Mouse (Mus musculus): ENCODE results near the gene Rprd1b.

Gene Rprd1b

DNA sequence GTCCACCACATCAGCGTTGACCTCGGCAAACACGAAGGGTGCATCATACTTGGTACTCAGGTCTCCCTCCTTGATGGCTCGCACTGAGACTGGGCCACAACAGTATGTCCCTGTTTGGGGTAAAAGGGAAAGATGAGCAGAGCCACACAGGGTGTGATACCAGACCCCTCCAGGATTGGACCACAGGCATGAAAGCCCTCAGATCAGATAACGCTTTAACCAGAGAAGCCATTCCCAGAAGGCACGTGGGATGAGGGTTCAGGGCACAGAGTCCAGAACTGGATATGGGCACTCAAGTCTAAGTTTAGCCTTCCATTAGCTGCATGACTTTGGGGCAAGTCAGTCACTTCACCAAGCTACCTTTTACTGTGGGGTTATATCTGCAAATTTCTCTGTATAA lies 98.9 kb downstream of the Rprd1b start:
- DNase-seq (ENCODE audit: low spot score) = no peak

DNA sequence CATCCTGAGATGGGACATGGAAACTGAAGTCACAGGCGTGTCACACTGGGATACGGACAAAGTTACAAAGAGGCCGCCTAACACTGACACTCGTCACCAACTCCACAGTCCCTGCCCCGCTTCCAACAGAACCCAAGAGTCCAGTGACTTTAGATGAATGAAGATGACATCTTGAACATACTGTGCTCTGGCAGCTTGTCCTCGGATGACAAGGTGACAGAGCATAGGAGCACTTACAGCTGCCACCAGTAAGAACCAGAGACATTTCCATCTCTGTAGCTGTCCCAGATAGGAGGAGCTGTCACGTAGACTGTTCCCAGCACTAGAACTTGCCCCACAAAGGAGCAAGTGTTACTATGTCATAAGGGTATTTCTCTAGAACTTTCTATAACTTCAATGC lies 99.6 kb downstream of the Rprd1b start:
- no peak for DNase-seq (ENCODE audit: low spot score)

DNA sequence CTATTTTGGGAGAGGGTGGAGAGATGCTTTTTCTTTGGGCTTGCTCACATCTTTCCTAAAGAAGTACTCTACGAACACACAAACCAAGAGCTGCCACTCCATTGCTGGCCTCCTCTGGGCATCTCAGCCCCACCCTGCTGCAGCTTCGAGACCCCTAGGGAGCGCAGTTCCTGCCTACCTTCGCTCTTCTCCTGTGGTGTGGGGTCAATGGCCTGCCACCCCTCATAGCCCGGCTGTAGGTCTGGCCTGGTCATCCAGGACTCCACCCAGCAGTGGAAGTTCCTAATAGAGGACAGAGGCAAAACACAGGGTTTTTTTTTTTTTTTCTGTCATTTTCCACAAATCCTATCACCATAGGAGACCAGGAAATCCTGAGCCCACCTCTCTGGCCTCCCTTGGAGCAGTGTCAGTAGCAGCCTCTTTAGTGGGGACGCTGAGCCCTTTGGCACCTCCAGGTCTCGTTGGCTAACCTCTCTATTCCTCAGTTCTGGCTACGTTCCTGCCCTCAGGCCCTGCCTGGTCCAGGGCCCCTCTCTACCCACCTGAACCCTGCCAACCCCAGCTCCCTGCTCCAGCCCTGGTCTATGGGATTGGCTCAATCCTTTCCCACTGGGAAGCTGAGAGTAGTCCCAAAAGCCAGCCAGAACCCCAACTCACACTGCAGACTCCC lies 100.3 kb downstream of the Rprd1b start:
- DNase-seq (ENCODE audit: low spot score) = no peak

DNA sequence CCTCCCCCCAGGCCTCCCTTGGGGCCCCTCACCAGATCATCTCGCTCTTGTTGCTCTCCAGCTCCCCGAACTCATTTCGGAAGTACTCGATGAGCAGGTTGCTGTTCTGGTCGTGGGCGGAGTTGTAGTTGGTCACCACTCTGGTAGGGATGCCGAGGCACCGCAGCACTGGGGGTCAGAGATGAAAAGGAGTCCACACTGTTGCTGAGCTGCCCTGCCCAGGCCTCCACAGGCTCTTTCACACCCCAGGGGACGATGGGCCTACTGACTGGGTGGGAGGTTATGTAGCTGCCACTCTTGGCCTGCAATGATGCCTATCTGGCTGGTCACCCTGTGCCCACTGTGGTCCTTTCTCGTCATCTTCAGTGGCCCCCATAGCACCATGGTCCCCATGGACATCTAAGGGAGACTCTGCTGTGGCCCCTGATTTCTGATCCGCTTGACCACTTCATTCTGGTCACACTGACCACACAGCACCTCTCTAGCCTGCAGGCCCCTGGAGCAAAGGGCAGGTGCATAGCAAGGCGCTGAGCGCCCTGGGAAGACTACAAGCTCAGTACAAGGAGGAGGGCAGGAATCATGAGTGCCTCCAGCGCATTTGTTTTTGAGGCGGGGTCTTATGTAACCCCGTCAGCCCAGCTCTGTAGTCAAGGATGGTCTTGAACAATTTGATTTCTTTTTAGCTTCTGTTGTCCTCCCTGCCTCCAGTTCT lies 101.2 kb downstream of the Rprd1b start:
- no peak for DNase-seq (ENCODE audit: low spot score)

DNA sequence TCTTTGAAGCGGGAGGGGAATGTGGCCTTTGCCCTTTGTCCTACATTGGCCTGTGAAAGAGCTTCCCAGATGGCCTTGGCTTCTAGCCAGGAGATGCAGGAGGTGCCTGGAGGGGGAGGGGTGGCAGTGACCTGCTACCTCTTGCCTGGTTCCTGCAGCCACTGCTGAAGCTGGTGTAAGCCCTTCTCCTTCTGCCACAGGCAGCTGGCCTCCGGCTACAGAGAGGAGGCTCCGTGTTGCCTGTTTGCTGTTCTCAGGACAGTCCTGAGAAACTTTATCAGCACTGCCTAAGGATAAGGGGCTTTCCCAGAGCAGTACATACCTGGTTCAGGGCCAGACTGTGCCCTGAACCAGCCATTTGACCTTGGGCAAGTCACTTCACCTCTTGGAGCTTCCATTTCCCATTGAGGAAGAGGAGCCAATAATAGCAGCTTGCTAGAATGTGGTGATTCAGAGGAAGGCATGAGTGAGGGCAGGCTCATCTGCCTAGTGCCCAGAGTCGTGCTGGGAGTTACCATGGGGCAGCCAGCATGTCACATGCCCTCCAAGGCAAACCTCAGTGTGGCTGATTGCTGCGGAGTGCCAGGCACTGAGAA lies 102.2 kb downstream of the Rprd1b start:
- no peak for DNase-seq (ENCODE audit: low spot score)

DNA sequence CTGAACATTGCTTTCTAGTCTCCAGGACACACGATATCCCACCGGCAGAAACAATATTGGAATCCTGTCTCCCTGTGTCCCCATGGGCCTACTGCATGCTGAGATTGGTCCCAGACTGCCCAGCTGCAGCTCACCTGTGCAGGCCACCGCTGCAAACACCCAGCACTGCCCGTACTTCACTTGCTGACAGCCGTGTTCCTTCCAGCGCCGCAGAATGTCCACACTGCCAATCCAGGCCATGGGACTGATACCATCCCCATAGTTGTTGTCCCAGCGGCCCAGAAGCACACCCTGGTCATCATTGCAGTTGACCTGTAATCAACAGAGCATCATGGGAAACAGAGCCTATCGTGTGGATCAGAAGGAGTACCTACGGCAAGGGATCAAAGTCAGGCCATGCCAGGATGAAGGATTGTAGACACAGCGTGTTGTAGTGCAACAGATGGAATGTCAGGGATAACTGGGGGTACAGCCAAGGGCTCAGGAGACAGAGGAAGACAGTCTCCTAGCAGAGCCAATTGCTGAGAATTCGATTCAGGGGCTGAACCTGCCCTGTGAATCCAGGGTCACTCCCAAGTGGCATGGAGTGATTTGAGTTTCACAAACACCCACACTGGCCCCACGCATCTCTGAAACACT lies 103.0 kb downstream of the Rprd1b start:
- no peak for DNase-seq (ENCODE audit: low spot score)

DNA sequence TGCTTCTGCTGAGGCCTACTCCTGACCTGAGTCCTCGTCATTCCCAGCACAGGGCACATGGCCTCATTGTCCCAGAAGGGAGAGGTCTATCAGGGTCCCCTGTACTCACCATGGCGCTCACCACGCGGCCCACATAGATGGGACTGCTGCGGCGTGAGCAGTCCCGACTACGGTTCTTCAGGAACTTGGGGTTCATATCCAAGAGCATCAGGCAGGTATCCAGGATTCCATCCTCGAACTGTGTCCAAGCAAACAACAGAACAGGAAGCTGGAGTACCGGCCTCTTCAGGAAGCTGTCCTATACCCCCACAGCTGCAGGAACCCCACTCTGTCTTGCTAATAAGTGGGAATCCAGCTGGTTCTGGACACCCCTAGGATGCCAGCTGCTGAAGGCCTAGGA lies 104.0 kb downstream of the Rprd1b start:
- DNase-seq (ENCODE audit: low spot score) = no peak

DNA sequence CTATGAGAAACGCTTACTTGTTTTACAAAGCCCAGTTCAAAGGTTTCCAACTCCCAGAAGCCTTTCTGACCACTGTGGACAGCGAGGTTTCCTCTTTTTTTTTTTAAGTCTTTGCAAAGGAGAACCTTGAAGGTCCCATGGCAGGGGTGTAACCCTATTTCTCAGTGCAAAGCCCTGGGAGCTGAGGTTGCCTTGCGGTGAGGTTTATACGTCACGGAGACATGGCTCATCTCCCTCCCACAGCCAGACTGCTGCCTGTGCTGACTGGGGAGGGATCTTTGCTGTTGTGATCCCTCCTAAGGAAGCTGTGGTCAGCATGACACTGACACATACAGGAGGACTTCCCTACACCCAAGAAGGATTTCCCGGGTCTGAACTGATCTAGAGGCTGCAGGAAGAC lies 104.8 kb downstream of the Rprd1b start:
- DNase-seq (ENCODE audit: low spot score) = no peak

DNA sequence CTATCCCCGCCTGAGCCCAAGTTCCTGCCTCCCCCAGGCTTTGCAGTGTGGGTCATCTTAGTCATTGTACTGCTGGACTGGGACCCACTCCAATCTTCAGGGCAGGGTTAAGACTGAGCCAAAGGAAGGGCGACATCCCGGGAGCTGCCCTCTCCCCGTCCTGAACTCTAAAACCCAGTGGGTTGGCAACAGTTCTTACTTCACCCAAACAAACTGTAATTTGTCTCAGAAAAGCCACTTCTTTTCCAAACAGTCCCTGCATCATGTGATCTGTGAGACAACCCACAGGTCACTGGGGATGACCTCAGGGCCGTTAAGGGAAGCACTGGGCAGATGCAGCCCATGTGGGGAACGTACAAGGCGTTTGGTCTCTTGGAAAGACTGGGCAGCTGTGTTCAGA lies 107.9 kb downstream of the Rprd1b start:
- DNase-seq (ENCODE audit: low spot score) = no peak

DNA sequence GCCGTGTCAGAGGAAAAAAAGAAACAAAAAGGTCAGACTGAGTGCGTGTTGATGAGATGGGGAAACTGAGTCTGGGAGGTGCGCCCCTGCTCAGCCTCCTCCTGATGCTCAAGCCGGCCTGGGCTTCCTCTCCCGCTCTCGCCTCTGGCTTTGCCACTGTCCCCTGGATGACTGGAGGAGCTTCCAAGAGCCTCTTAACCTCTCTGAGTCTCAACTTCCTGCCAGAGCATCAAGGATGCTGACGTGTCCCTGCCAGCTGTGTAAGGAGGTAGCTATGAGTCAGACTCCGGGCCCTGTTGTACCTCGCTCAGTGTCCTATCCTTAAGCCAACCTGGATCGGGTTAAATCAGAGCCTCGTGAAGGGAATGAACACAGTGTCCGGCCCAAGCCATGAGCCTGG lies 109.5 kb downstream of the Rprd1b start:
- DNase-seq (ENCODE audit: low spot score) = no peak

DNA sequence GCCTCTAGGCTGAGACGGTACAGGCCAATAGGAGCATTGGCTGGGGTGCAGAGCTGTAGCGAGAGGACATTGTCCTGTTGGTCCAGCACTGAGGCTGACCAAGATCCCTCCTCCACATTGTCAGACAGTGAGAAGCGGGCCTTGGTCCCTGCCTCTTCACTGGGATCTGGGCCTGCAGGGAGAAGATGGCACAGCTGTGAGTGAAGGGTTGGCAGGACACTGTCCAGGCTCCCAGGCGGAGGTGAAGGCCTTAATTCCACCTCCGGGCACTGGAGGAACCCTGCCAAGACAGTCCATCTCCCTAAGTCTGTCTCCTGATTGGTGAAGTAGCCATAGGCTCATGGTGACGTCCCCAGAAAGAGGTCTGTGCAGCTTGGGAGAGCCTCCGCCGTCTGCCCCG lies 110.5 kb downstream of the Rprd1b start:
- no peak for DNase-seq (ENCODE audit: low spot score)

DNA sequence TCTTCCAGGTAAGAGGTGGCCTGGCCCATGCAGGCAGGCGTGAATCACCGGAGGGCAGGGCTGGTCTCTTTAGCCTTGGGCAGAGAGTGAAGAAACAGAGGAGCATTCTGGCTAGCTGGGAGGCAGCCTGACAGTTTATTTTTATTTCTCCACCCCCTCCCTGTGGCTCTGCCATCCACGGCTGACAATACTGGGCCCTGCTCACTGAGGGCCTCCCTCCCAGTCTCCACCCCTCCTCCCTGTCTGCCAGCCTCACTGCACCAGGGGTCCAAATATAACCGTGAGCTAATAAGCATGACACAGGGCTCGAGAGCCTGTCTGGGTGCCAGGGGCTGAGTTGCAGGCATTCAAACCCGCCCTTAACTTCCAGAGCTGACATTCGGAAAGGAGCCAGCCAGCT lies 111.3 kb downstream of the Rprd1b start:
- DNase-seq (ENCODE audit: low spot score) = peak; percentile 35

DNA sequence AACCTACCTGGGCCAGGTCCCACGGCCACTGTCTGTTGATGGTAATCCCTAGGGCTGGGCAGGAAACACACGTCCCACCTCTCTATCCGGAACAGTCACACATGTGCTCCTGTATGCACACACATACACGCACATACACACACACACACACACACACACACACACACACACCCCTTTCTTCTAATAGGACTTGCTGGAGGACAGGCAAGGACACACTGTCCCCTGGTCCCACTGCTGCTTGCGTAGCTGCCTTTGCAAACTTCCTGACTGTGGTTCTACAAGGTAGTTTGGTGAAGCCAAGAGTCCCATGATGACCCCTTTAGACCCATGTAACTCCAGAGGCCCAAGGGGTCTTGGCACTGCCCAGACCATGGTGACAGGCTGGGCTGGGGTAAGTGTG lies 112.4 kb downstream of the Rprd1b start:
- DNase-seq (ENCODE audit: low spot score) = no peak

DNA sequence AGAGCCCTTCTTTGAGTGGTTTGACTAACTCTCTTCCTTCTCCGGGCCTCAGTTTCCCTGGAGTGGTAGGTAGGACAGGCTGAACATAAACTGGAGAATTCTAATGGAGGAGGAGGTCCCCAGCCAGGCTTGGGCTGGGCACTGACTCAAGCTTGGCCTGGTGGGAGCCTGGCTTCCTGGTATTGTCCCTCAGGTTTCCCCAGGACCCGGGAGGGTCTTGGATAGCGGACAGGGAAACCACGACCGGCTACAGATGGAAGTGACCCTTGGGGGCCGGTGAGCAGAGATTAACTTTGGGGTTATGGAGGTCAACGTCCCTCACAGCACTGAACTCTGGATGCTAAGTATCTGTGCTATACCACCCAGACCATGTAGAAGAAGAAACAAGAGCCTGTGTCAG lies 113.0 kb downstream of the Rprd1b start:
- DNase-seq (ENCODE audit: low spot score) = no peak

DNA sequence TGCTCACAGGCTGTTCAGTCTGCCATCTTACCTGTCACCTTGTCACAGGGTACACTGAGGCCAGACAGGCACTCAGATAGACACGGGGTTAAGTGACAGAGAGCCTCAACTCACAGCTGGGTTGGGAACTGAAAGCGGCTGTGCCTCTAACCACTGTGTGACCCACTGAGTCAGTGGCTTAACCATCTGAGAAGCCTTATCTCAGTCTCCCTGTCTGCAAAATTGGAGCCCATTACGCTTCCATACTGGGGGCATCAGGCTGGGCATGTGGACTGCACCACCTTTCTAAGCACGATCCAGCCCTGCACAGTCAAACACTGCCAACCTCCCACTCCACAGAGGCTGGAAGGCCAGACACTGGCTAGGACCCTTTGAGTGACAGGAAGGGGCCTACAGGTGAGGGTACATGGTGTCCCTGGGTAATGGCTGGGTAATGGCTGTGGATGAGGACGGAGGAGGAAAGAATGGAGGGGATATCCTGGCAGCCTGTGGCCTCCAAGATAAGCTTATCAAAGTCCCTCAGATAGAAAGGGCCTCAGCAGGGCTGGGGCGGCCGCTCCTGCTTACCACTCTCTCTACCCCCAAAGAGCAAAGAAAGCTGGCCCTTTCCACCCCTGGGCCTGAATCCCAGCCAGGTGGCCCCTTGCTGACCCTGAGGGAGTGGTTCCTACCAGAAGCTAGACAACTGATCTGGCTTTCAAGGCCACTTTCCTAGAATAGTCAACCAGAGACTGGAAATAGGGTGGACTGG lies 113.6 kb downstream of the Rprd1b start:
- no peak for DNase-seq (ENCODE audit: low spot score)

DNA sequence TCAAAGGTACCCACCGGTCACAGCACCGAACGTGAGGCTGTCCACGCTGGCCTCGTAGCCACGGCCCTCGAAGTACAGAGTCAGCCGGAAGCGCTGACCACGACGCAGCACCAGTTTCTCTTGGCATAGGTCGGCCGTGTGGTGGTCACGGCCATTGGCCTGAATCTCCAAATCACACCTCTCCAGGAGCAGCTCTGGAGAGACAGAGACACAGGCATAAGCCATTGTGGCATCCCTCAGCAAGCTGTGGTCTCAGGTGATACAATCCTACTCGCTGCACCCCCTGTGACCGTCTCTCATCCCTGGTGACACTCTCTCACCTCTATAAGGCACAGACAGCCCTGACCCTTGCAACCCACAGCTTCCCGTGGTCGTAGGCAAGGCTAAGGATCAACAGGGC lies 114.7 kb downstream of the Rprd1b start:
- DNase-seq (ENCODE audit: low spot score) = no peak

DNA sequence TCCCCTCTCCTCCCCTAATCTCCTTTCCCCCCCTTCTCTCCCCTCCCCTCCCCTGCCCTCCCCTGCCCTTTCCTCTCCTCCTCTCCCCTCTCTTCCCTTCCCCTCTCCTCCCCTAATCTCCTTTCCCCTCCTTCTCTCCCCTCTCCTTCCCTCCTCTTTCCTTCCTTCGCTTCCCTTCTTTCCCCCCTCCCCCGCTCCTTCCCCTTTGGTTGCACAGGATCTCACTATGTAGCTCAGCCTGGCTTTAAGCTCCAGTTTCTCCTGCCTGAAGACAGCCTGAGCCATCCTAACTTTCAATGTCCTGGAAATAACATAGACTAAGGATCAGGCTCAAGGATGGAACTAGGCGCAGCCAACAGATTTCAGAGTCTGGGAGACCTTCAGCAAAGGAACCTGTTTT lies 115.5 kb downstream of the Rprd1b start:
- DNase-seq (ENCODE audit: low spot score) = no peak

DNA sequence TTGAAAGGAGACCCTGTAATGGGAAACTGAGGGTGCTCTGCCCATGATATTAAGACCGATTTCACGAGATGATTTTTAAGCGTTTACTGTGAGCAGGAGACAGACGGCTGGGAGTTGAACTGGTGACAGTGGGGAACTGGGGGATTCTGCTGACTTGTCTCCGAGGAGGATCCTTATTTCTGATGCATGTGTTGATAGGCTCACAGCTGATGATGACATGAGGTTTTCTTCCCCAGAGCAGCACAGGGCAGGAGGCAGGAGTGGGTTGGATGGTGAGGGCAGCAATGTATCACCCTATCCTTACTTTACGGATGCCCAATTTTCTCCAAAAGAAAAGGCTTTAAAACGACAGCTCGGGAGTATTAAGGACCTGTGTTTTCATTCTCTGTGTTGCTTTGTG lies 116.0 kb downstream of the Rprd1b start:
- DNase-seq (ENCODE audit: low spot score) = no peak

DNA sequence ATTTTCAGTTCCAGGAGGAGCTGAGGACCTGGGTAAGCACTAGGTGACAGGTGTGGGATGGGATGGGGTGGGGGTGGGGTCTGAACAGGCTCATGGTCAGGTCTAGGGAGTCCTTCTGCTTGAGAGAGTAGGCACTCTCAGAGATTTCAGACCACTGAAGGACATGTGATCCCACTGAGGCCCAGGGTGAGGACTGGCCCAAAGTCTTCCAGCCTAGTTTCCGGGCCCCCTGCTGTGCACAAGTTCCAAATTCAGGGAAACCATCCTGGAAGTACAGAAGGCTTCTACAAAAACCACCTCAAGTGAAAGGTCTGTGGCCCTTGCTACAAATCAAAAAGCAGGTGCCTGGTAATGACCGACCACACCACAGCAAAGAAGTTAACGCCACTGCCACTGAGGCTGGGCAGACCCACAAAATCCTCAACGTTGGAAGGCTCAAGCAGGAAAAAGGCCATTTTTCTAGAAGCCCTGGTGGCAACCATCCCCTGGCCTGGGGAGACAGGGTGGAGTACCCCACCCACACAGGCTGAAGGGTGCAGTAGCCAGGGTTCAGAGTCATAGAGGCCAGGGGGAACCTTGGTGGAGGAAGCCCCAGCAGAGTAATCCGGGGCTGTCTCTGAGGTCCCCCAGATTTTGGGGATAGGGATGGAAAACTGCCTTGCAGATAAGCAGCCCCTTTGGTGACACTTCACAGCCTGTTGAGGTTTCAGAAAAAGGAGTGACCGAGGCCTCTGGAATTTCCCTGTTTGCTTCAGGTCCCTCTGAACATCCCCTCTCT lies 116.6 kb downstream of the Rprd1b start:
- no peak for DNase-seq (ENCODE audit: low spot score)

DNA sequence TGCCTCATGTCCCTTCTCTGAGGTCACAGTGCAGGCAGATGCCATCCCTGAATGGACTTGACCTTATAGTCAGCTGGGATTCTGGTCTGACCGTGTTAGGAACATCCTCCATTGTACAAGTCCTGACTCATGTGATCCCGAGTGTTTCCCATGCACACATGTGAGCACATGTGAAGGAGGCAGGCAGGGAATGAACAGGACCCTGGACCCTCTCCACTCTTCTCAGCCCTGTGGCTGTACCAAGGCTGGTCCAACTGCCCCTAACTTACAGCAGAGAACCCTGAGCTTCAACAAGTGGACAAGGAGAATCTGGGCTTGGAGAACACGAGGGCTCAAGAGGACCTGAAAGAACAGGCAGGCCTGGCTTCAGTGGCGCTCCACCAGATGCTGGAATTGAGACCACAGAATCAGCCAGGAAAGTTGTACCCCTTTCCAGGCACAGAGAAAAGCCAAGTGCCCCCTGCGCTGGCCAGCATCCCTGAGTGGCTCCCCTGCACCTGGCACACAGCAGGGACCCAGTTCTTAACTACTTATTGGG lies 117.3 kb downstream of the Rprd1b start:
- DNase-seq (ENCODE audit: low spot score) = no peak

DNA sequence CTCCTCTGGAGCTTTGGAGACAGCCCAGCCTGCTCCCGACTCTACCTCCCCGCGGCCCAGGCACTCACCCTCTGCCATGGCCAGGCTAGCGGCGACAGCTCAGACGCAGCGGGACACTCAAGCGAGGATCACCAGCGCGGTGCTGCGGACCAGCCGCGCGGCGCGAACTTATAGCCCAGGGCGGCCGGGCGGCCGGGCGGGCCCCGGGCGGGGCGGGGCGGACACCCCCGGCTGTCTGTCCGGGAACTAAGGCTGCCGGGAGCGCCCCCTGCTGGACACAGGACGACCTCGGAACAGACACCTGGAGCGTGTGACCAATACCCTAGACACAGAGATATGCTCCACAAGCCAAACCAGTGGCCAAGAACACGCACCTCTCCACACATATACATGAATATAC lies 117.9 kb downstream of the Rprd1b start, which contains the start of gene Tgm2:
Tgm2 (minus strand) TSS at position 214 of the 400 bp plus-strand sequence.
- peak; percentile 98 for DNase-seq (ENCODE audit: low spot score)

All from urinary bladder, postnatal 25 days (tissue).